Mouse (Mus musculus) forebrain, embryonic 13.5 days (tissue): ENCODE results near the gene Abcf1. TPM values are rescaled to one million over a fixed set of nuclear protein-coding genes. Genes with fewer than 3 reads are reported as not detected.

Experiments used
- ATAC-seq: fragments of 200-750 bp; cut with Nextera tagmentation; 2 replicates; pipeline ENCODE4 v1.8.0; 2017
- H3K27ac ChIP-seq: fragments of 300-500 bp; sonication (generic); 2 replicates; pipeline ENCODE4 v1.5.1; 2015; ENCODE audit warnings: inconsistent platforms, mild to moderate bottlenecking, moderate library complexity
- H3K27me3 ChIP-seq: fragments of 300-500 bp; sonication (generic); 2 replicates; pipeline ENCODE4 v1.6.1; 2015; ENCODE audit warnings: mild to moderate bottlenecking, inconsistent platforms
- H3K36me3 ChIP-seq: fragments of 300-500 bp; sonication (generic); 2 replicates; pipeline ENCODE4 v1.6.1; 2015; ENCODE audit warnings: mild to moderate bottlenecking, inconsistent platforms; ENCODE audit not compliant: poor library complexity, severe bottlenecking
- H3K4me1 ChIP-seq: fragments of 300-500 bp; sonication (generic); 2 replicates; pipeline ENCODE4 v1.6.1; 2015; ENCODE audit warnings: inconsistent platforms
- H3K4me2 ChIP-seq: fragments of 300-500 bp; sonication (generic); 2 replicates; pipeline ENCODE4 v1.6.1; 2015; ENCODE audit warnings: inconsistent platforms, mild to moderate bottlenecking, moderate library complexity
- H3K4me3 ChIP-seq: fragments of 300-500 bp; sonication (generic); 2 replicates; pipeline ENCODE4 v1.5.1; 2015; ENCODE audit warnings: mild to moderate bottlenecking, inconsistent platforms
- H3K9ac ChIP-seq: fragments of 300-500 bp; sonication (generic); 2 replicates; pipeline ENCODE4 v1.6.1; 2015; ENCODE audit warnings: mild to moderate bottlenecking, inconsistent platforms
- H3K9me3 ChIP-seq: fragments of 300-500 bp; sonication (generic); replicated peaks from 2 replicates; pipeline ENCODE4 v1.6.1; 2016; ENCODE audit warnings: inconsistent platforms
- WGBS: fragments of 180-500 bp; shearing (Covaris S2); methylation state at CpG from one replicate; pipeline ENCODE4 v1.1.7; 2015; 5-methylcytosine and 5-hydroxymethylcytosine counted together
- polyA plus RNA-seq: library from polyadenylated mRNA; unstranded; fragments of >200 nt; fragmentation: Nextera tagmentation; extraction: Ambion mirVana; gene quantifications from 2 replicates; pipeline ENCODE4 v1.2.1, GENCODE M21; 2015

Gene Abcf1
- polyA plus RNA-seq, 1 experiment from 2014 or later = 120 TPM

- no peak for ATAC-seq
- Histone ChIP-seq H3K4me2 (no peak overlapping the region), H3K27me3 (no peaks in the 10 kb centered on the region), H3K4me3 (no peak overlapping the region), H3K9me3 (no peaks in the 10 kb centered on the region), H3K36me3 (no peaks in the 10 kb centered on the region), H3K9ac (no peak overlapping the region), H3K27ac (no peak overlapping the region), H3K4me1 (peaks cover 20% of the 10 kb centered on the region)
- WGBS = 52% methylated on average over 12 of the region's 12 CpGs
Observed at GRCm38 (mm10) chr17:35997713-35998510, 28.4 kb upstream of the Abcf1 start.

- peaks cover 20% of the 10 kb centered on the region for H3K4me1 ChIP-seq
- H3K9ac ChIP-seq = no peak overlapping the region
- no peak overlapping the region; the same call in 1 of the 2 replicates for H3K4me2 ChIP-seq
- no peaks in the 10 kb centered on the region for H3K9me3 ChIP-seq
- no peaks in the 10 kb centered on the region for H3K27me3 ChIP-seq
- no peak overlapping the region for H3K27ac ChIP-seq
- 2% methylated on average over 11 of the region's 11 CpGs for WGBS
- H3K36me3 ChIP-seq = no peaks in the 10 kb centered on the region
- ATAC-seq = peak; percentile 64
- H3K4me3 ChIP-seq = no peak overlapping the region
Observed at GRCm38 (mm10) chr17:35996949-35997348, 27.4 kb upstream of the Abcf1 start.

- Histone ChIP-seq H3K4me3 (peak overlapping the region; percentile 67), H3K27me3 (no peaks in the 10 kb centered on the region), H3K4me2 (peak overlapping the region; percentile 85), H3K9ac (peak overlapping the region; percentile 74), H3K9me3 (no peaks in the 10 kb centered on the region), H3K4me1 (peaks cover 20% of the 10 kb centered on the region), H3K36me3 (peaks cover 2% of the 10 kb centered on the region), H3K27ac (no peak overlapping the region; the same call in 1 of the 2 replicates)
- ATAC-seq = no peak
- WGBS = 4% methylated on average over 14 of the region's 14 CpGs
Observed at GRCm38 (mm10) chr17:35994879-35995240, 25.3 kb upstream of the Abcf1 start.

- WGBS = 3% methylated on average over 31 of the region's 31 CpGs
- Histone ChIP-seq H3K4me2 (peak overlapping the region; percentile 85), H3K4me1 (peaks cover 20% of the 10 kb centered on the region), H3K27me3 (no peaks in the 10 kb centered on the region), H3K9ac (peak overlapping the region; percentile 74), H3K36me3 (peaks cover 7% of the 10 kb centered on the region), H3K9me3 (no peaks in the 10 kb centered on the region), H3K27ac (peak overlapping the region; percentile 51; the same call in 1 of the 2 replicates), H3K4me3 (peak overlapping the region; percentile 67)
- ATAC-seq = peak; percentile 71
Observed at GRCm38 (mm10) chr17:35994175-35994878, 24.8 kb upstream of the Abcf1 start.

DNA sequence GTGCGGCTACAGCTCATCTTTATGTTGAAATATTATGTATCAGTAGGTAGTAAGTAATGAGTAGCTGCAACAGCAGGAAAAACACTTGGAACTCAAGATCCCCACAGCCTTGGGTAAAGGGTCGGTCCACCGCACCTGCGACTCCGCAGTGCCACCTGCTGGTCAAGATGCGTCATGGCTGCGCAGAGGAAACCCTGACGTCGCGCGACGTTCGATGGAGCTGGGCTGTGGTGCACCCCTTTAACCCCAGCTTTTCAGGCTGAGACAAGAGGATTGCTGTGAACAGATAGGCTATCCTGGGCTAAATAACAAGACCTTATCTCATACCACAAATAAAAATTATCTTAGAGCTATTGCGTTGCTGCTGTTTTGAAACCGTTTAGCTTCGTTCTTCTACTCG lies 24.1 kb upstream of the Abcf1 start:
- ATAC-seq = peak; percentile 80
- Histone ChIP-seq H3K27ac (no peak overlapping the region), H3K27me3 (no peaks in the 10 kb centered on the region), H3K9me3 (no peaks in the 10 kb centered on the region), H3K9ac (no peak overlapping the region), H3K4me2 (peak overlapping the region; percentile 85), H3K4me3 (peak overlapping the region; percentile 67), H3K36me3 (peaks cover 14% of the 10 kb centered on the region), H3K4me1 (peaks cover 20% of the 10 kb centered on the region)
- WGBS = 7% methylated on average over 17 of the region's 17 CpGs

- Histone ChIP-seq H3K9me3 (no peaks in the 10 kb centered on the region), H3K36me3 (peaks cover 33% of the 10 kb centered on the region), H3K4me2 (no peak overlapping the region), H3K27me3 (no peaks in the 10 kb centered on the region), H3K4me3 (no peak overlapping the region), H3K4me1 (peaks cover 10% of the 10 kb centered on the region), H3K27ac (no peak overlapping the region), H3K9ac (no peak overlapping the region)
- no peak for ATAC-seq
- WGBS = 57% methylated on average over 10 of the region's 10 CpGs
Observed at GRCm38 (mm10) chr17:35991781-35992180, 22.2 kb upstream of the Abcf1 start.

DNA sequence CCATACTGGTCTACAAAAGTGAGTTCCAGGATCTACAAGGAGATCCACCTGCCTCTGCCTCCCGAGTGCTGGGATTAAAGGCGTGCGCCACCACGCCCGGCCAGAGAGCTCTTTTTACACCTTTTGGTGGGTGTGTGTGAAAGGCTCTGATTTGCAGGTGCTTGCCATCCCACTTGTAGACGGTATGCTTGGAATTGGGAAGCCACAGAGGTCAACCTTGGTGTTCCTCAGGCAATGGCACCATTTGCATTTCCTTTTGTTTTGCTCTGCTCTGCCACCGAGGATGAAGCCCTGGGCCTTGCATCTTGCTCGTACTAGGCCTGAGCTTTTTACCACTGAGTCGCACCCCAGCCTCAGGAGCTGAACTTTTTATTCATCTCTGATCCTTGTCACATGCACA lies 12.2 kb upstream of the Abcf1 start:
- 92% methylated on average over 9 of the region's 9 CpGs for WGBS
- peaks cover 53% of the 10 kb centered on the region for H3K36me3 ChIP-seq
- H3K9me3 ChIP-seq = no peaks in the 10 kb centered on the region
- peaks cover 23% of the 10 kb centered on the region for H3K4me1 ChIP-seq
- no peaks in the 10 kb centered on the region for H3K27me3 ChIP-seq
- H3K4me3 ChIP-seq = no peak overlapping the region
- no peak overlapping the region for H3K9ac ChIP-seq
- ATAC-seq = no peak
- no peak overlapping the region for H3K27ac ChIP-seq
- H3K4me2 ChIP-seq = no peak overlapping the region

- Histone ChIP-seq H3K36me3 (peaks cover 45% of the 10 kb centered on the region), H3K4me1 (peaks cover 23% of the 10 kb centered on the region), H3K27me3 (no peaks in the 10 kb centered on the region), H3K27ac (peak overlapping the region; percentile 91), H3K4me2 (peak overlapping the region; percentile 93), H3K4me3 (peak overlapping the region; percentile 80), H3K9me3 (no peaks in the 10 kb centered on the region), H3K9ac (peak overlapping the region; percentile 79)
- peak; percentile 25 for ATAC-seq
- WGBS = under 1% methylated on average over 23 of the region's 29 CpGs
Observed at GRCm38 (mm10) chr17:35980363-35980754, 10.8 kb upstream of the Abcf1 start.

DNA sequence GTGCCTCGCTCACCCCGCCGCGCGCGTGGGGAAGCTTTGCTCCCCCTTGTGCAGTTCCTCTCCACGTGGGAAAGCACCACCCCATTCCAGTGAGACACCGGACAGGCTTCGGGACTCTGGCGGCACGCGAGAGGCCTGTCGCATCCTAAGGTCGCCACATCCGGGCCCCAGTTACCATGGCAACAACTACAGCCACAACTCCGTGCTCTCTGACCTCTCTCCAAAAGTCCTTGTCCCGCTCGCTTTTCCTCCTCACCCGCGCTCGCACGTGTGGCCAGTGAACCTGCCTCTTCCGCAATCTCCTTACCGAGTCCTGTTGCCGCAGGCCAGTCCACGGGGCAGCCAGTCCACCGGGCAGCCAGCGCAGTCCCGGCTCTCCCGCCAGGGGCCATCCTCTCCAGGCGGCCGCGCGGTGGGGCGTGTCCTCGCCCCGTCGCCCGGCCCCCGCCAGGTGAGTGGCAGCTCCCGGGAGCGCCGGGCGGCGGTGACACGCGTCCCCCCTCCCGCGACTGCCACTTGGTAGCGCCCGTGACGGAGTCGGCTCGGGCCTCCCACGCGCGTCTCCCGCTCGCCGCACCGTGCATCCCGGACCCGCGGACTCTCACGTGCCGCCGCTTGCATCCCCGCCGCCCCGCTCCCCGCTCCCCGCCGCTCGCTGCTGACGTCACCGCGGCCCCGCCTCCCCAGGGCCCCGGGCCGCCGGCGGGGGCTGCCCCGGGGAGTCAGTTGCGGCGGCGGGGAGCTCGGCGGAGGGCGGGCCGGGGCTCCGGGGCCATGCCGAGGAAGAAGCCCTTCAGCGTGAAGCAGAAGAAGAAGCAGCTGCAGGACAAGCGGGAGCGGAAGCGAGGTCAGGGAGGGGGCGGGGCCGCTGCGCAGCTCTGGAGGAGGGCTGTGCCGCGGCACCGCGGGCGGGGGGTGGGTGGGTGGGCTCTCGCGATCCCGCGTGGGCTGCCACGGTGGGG lies 10.1 kb upstream of the Abcf1 start, which contains the start of the genes Gnl1 and Prr3:
Gene Gnl1, plus strand, starts transcription at position 451 of the 962 bp plus-strand sequence.
Gene Prr3, minus strand, starts transcription at position 836 of the 962 bp plus-strand sequence.
- peak within 1 kb of the TSS; percentile 80 for H3K4me3 ChIP-seq
- H3K27ac ChIP-seq = peak within 1 kb of the TSS; percentile 91
- no peaks in the 10 kb centered on the region for H3K9me3 ChIP-seq
- H3K9ac ChIP-seq = peak within 1 kb of the TSS; percentile 79
- WGBS = under 1% methylated on average over 72 of the region's 109 CpGs
- no peaks in the 10 kb centered on the region for H3K27me3 ChIP-seq
- peaks cover 23% of the 10 kb centered on the region for H3K4me1 ChIP-seq
- H3K36me3 ChIP-seq = peaks cover 42% of the 10 kb centered on the region
- H3K4me2 ChIP-seq = peak within 1 kb of the TSS; percentile 93
- peak; percentile 82 for ATAC-seq

- under 1% methylated on average over 41 of the region's 41 CpGs for WGBS
- Histone ChIP-seq H3K36me3 (peaks cover 46% of the 10 kb centered on the region), H3K4me1 (peaks cover 23% of the 10 kb centered on the region), H3K9me3 (no peaks in the 10 kb centered on the region), H3K27me3 (no peaks in the 10 kb centered on the region), H3K9ac (peak overlapping the region; percentile 79), H3K27ac (peak overlapping the region; percentile 91), H3K4me2 (peak overlapping the region; percentile 93), H3K4me3 (peak overlapping the region; percentile 80)
- ATAC-seq = peak; percentile 90
Observed at GRCm38 (mm10) chr17:35978811-35979400, 9.3 kb upstream of the Abcf1 start.

GRCm38 (mm10) chr17:35972131-35972530 lies 2.6 kb upstream of the Abcf1 start:
- WGBS = 80% methylated on average over 1 of the region's 1 CpGs
- no peak overlapping the region for H3K4me3 ChIP-seq

More at GRCm38 (mm10) chr17:35972131-35972530, 2.6 kb upstream of the Abcf1 start:
- H3K27me3 ChIP-seq = no peaks in the 10 kb centered on the region
- no peak for ATAC-seq
- H3K9me3 ChIP-seq = no peaks in the 10 kb centered on the region
- H3K4me1 ChIP-seq = peaks cover 25% of the 10 kb centered on the region
- H3K27ac ChIP-seq = no peak overlapping the region
- no peak overlapping the region for H3K4me2 ChIP-seq
- peaks cover 38% of the 10 kb centered on the region for H3K36me3 ChIP-seq
- H3K9ac ChIP-seq = no peak overlapping the region
